Mouse (Mus musculus): ENCODE results near the gene Prrc2b. TPM values are rescaled to one million over a fixed set of nuclear protein-coding genes. Genes with fewer than 3 reads are reported as not detected.
A peak's percentile ranks its signal among the peaks of the same experiment; 100 is the strongest.

The Prrc2b gene
- polyA plus RNA-seq, 1 experiment = 35.1 TPM

DNA sequence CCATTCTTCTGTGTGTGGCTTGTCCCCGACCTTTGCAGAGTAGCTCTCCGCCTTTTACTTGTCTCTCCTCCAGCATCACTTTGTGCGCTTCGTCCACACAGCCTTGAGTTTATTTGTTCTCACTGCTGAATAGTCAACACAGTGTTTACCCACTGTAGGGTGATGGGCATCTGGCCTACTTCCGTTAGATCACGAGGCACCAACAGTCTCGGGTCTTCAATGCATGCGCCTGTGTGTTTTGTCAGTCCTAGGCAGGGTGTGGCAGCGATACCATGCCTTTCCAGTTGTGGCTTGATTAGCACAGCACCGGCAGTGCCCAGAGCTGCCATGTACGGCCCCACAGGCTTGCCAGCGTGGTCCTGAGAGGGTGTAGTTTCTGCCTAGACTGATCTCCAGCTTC is 13.6 kb downstream of the Prrc2b start:
- no peak overlapping the region for H3K4me3 ChIP-seq (ENCODE audit: extremely low read depth, insufficient read depth, insufficient read length)
- no peaks in the 10 kb centered on the region for H3K27me3 ChIP-seq (ENCODE audit: control insufficient read depth, insufficient read depth, low read length)
- H3K27ac ChIP-seq (ENCODE audit: insufficient read depth, low read length) = peak overlapping the region; percentile 16; the same call in 1 of the 2 replicates
- H3K36me3 ChIP-seq (ENCODE audit: control insufficient read depth, insufficient read depth, low read length) = no peaks in the 10 kb centered on the region
- no peak for DNase-seq (ENCODE audit: low read depth in 1 of 2, low spot score in 2 of 2)
- 65% methylated on average over 12 of the region's 12 CpGs for WGBS
- no peak for TF ChIP-seq CTCF (IDR thresholded peaks at IDR 0.05; ENCODE audit: extremely low read depth, insufficient read depth, insufficient read length, insufficient replicate concordance)
- TF ChIP-seq POLR2A (IDR thresholded peaks at IDR 0.05; ENCODE audit: low read depth, low read length) = no peak
- peaks cover 24% of the 10 kb centered on the region; the same call in 1 of the 2 replicates for H3K4me1 ChIP-seq (ENCODE audit: control insufficient read depth, insufficient read depth, insufficient read length)

DNA sequence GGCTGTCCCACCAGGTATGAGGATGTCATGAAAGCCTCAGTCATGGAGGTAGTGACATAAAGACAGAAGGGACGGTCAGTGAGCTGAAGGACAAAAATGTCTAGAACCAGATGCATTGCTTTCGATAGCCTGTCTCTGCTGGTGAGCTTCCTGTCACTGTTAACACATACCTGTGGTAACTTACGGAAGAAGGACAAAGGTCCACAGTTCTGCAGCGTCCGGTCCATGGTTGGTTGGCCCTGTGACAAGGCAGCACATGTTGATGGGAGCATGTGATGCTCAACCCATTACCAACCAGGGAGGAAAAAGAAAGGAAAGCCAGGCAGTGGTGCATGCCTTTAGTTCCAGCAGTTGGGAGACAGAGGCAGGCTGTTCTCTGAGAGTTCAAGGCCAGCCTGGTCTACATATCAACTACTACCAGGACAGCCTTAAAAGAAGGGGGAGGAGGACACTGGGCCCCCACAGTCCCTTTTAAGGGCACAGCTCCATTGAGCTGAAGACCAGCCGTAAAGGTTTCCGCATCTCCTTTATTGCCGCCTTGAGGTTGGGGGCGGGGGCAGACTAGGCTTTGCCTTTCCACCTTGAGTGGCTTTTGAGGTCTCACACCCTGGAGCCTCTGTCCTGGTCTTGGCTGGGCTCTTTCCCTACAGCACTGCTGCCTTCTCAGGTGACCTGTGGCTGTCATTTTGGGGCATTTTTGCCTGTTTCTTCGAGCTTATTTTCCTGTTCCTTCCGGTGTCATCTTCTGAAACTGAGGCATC is 14.3 kb downstream of the Prrc2b start:
- H3K4me1 ChIP-seq (ENCODE audit: control insufficient read depth, insufficient read depth, insufficient read length) = peaks cover 25% of the 10 kb centered on the region; the same call in 1 of the 2 replicates
- no peak for DNase-seq (ENCODE audit: low read depth in 1 of 2, low spot score in 2 of 2)

DNA sequence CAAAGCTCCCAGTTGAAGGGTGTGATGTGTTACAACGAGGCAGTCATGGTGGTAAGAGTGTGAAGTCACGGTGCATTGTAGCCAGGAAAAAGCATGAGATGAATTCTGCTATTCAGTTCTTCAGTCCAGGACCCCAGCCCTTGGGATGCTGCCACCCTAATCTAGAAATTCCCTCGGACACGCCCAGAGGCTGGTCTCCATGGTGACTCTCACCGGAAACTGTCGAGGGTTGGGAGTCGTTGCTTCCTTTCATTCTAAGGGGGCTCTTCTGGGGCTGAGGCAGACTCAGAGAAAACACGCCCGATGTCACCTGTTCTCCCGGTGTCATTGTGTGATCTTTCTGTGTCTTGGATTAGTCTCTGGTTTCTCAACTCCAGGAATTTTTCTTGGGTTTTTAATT is 15.7 kb downstream of the Prrc2b start:
- H3K27ac ChIP-seq (ENCODE audit: insufficient read depth, low read length) = peak overlapping the region; percentile 44
- no peak for TF ChIP-seq CTCF (IDR thresholded peaks at IDR 0.05; ENCODE audit: extremely low read depth, insufficient read depth, insufficient read length, insufficient replicate concordance)
- no peak for TF ChIP-seq POLR2A (IDR thresholded peaks at IDR 0.05; ENCODE audit: low read depth, low read length)
- 5% methylated on average over 10 of the region's 10 CpGs for WGBS
- H3K4me3 ChIP-seq (ENCODE audit: extremely low read depth, insufficient read depth, insufficient read length) = no peak overlapping the region
- no peaks in the 10 kb centered on the region for H3K27me3 ChIP-seq (ENCODE audit: control insufficient read depth, insufficient read depth, low read length)
- peaks cover 26% of the 10 kb centered on the region; the same call in 1 of the 2 replicates for H3K4me1 ChIP-seq (ENCODE audit: control insufficient read depth, insufficient read depth, insufficient read length)
- H3K36me3 ChIP-seq (ENCODE audit: control insufficient read depth, insufficient read depth, low read length) = no peaks in the 10 kb centered on the region
- DNase-seq (ENCODE audit: low read depth in 1 of 2, low spot score in 2 of 2) = no peak

More for the DNA sequence above, 14.3 kb downstream of the Prrc2b start:
- no peaks in the 10 kb centered on the region for H3K36me3 ChIP-seq (ENCODE audit: control insufficient read depth, insufficient read depth, low read length)
- 70% methylated on average over 11 of the region's 11 CpGs for WGBS
- peak overlapping the region; percentile 41 for H3K27ac ChIP-seq (ENCODE audit: insufficient read depth, low read length)
- no peak overlapping the region for H3K4me3 ChIP-seq (ENCODE audit: extremely low read depth, insufficient read depth, insufficient read length)
- TF ChIP-seq POLR2A (IDR thresholded peaks at IDR 0.05; ENCODE audit: low read depth, low read length) = no peak
- no peak for TF ChIP-seq CTCF (IDR thresholded peaks at IDR 0.05; ENCODE audit: extremely low read depth, insufficient read depth, insufficient read length, insufficient replicate concordance)
- no peaks in the 10 kb centered on the region for H3K27me3 ChIP-seq (ENCODE audit: control insufficient read depth, insufficient read depth, low read length)

DNA sequence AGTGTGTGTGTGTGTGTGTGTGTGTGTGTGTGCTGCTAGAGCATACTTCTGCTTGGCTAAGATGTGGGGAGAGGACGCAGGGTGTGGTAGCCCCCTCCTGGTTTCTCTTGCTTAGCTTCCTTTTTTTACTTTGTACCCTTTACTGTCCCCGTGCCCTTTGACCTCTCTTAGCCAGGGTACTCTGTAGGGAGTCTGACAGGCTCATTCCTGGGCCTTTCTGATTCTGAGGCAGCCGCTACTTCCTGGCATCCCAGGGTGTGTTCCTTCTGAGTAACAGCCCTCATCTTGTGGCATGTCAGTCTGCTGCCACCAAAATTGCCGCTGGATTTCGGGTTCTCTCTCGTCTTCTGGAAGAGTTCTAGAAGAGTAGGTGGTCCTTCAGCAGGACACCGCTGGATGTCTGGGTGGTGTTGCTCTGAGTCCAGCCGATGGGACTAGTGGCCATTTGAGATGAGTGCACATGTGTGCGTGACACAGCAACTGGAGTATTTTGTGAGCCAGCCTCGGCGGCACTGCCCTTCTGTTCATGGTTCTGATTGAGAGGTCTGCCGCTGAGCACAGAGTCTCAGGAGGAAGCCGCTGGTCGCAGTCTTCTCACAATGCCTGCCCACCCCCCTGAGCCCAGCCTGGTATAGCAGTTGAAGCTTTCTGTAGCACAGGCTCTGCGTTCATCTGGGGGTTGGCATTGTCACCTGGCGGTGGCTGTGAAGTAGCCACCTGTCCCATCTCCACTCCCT is 16.3 kb downstream of the Prrc2b start:
- TF ChIP-seq CTCF (IDR thresholded peaks at IDR 0.05; ENCODE audit: extremely low read depth, insufficient read depth, insufficient read length, insufficient replicate concordance) = no peak
- Histone ChIP-seq H3K4me1 (ENCODE audit: control insufficient read depth, insufficient read depth, insufficient read length) (peaks cover 26% of the 10 kb centered on the region; the same call in 1 of the 2 replicates), H3K36me3 (ENCODE audit: control insufficient read depth, insufficient read depth, low read length) (no peaks in the 10 kb centered on the region), H3K27ac (ENCODE audit: insufficient read depth, low read length) (peak overlapping the region; percentile 46), H3K27me3 (ENCODE audit: control insufficient read depth, insufficient read depth, low read length) (no peaks in the 10 kb centered on the region), H3K4me3 (ENCODE audit: extremely low read depth, insufficient read depth, insufficient read length) (peak overlapping the region; percentile 11; the same call in 1 of the 2 replicates)
- 7% methylated on average over 16 of the region's 16 CpGs for WGBS
- peak in 1 of 2 experiments; percentile 21 for DNase-seq (ENCODE audit: low read depth in 1 of 2, low spot score in 2 of 2)

DNA sequence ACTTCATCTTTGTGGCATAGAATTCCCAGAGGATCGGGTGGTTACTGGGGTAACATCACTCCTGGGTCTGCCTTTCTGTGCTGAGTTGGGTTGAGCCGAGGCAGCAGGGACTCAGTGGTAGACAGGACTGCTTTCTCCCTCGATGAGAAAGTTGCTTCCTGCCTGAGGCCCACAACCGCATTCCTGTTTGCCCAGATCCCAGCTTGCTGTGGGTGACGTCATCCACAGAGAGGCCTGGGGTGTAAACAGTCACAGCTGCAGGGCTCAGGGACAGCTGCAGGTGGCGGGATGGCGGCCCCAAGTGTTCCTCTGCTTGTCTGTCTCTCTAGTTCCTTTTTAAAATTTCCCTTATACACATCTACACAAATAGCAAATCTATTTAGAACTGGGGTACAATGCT is 16.9 kb downstream of the Prrc2b start:
- H3K27me3 ChIP-seq (ENCODE audit: control insufficient read depth, insufficient read depth, low read length) = no peaks in the 10 kb centered on the region
- DNase-seq (ENCODE audit: low read depth in 1 of 2, low spot score in 2 of 2) = peak; percentile 50 to 68
- 2% methylated on average over 7 of the region's 7 CpGs for WGBS
- H3K4me3 ChIP-seq (ENCODE audit: extremely low read depth, insufficient read depth, insufficient read length) = peak overlapping the region; percentile 11; the same call in 1 of the 2 replicates
- TF ChIP-seq CTCF (IDR thresholded peaks at IDR 0.05; ENCODE audit: extremely low read depth, insufficient read depth, insufficient read length, insufficient replicate concordance) (0 out of 2 replicates have a peak, but pooled peaks have one; percentile 10), POLR2A (IDR thresholded peaks at IDR 0.05; ENCODE audit: low read depth, low read length) (no peak)
- no peaks in the 10 kb centered on the region for H3K36me3 ChIP-seq (ENCODE audit: control insufficient read depth, insufficient read depth, low read length)
- H3K27ac ChIP-seq (ENCODE audit: insufficient read depth, low read length) = peak overlapping the region; percentile 46
- H3K4me1 ChIP-seq (ENCODE audit: control insufficient read depth, insufficient read depth, insufficient read length) = peaks cover 26% of the 10 kb centered on the region; the same call in 1 of the 2 replicates

DNA sequence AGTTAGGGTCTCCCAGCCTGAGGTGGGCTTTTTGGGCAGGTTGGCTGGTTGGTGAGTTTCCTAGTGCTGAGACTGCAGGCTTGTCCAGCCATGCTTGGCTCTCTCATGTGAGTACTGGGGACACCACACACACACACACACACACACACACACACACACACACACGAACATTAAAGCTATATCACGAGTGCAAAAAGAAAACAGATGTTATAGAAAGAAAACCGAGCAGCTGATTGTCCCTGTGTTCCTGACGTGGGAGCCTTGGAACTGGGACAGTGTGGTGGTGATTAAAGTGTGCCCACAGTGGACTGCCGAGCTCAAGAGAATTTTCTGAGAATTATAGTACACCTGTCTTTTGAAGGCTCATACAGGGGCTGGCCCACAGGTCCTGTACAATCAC is 18.4 kb downstream of the Prrc2b start:
- 81% methylated on average over 5 of the region's 5 CpGs for WGBS
- Histone ChIP-seq H3K36me3 (ENCODE audit: control insufficient read depth, insufficient read depth, low read length) (no peaks in the 10 kb centered on the region), H3K4me3 (ENCODE audit: extremely low read depth, insufficient read depth, insufficient read length) (no peak overlapping the region), H3K27ac (ENCODE audit: insufficient read depth, low read length) (no peak overlapping the region), H3K4me1 (ENCODE audit: control insufficient read depth, insufficient read depth, insufficient read length) (peaks cover 27% of the 10 kb centered on the region; the same call in 1 of the 2 replicates), H3K27me3 (ENCODE audit: control insufficient read depth, insufficient read depth, low read length) (no peaks in the 10 kb centered on the region)
- TF ChIP-seq POLR2A (IDR thresholded peaks at IDR 0.05; ENCODE audit: low read depth, low read length) = no peak
- TF ChIP-seq CTCF (IDR thresholded peaks at IDR 0.05; ENCODE audit: extremely low read depth, insufficient read depth, insufficient read length, insufficient replicate concordance) = no peak
- DNase-seq (ENCODE audit: low read depth in 1 of 2, low spot score in 2 of 2) = no peak

Data from spleen, adult 2 months (tissue).